Mouse (Mus musculus): ENCODE data around the gene Fam129a. TPM values are rescaled to one million over a fixed set of nuclear protein-coding genes. Genes with fewer than 3 reads are reported as not detected.
A peak's percentile ranks its signal among the peaks of the same experiment; 100 is the strongest.

Fam129a gene
- polyA plus RNA-seq, 1 experiment, result 5.8 TPM

DNA sequence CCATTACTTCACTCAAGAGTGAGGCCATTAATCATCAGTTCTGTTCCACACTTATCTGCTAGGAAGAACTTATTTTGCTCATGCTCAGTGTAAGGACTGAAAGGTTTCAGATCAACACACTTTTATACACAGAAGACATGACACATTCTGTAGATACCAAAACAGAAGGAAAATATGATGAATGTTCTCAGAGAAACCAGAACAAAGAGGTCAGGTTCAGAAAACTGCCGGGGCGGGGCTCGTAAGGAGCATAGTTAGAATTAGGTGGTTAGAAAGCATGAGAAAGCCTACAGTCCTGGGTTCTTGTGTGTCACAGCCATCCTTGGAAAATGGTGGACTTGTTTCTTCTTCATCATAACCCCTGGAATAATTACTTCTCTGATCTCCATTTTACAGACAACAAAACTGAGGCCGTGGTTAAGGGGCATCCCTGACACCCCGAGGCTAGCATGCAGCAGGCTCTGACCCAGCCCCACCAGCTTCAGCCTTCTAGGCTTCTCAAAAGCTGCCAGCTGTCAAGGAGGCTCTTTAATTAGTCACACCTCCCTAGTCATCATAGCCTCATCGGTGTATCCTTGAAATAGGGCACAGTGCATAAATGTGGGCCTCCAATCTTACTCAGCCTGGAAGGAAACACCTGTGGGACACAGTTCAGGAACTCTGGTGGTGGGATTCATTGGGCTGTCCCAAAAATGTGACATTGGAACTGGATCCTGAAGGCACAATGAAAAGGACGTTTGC lies 127.1 kb downstream of the Fam129a start:
- no peak for DNase-seq
- no peaks in the 10 kb centered on the region for H3K27me3 ChIP-seq (replicated peaks; ENCODE audit: control insufficient read depth, insufficient read depth, low read length)
- TF ChIP-seq CTCF (conservative IDR thresholded peaks at IDR 0.05; ENCODE audit: insufficient read depth, insufficient read length, low read depth, low read length) (no peak), POLR2A (IDR thresholded peaks at IDR 0.05; ENCODE audit: low read depth, low read length) (no peak)
- no peak overlapping the region for H3K4me3 ChIP-seq (ENCODE audit: insufficient read depth, low read depth, low read length)
- peaks cover 19% of the 10 kb centered on the region for H3K4me1 ChIP-seq (ENCODE audit: control insufficient read depth, insufficient read depth, low read length)
- no peaks in the 10 kb centered on the region for H3K36me3 ChIP-seq (ENCODE audit: control insufficient read depth, insufficient read depth, low read length)
- WGBS, result 72% methylated on average over 7 of the region's 7 CpGs
- no peak overlapping the region for H3K27ac ChIP-seq (ENCODE audit: insufficient read depth, low read depth, low read length)

DNA sequence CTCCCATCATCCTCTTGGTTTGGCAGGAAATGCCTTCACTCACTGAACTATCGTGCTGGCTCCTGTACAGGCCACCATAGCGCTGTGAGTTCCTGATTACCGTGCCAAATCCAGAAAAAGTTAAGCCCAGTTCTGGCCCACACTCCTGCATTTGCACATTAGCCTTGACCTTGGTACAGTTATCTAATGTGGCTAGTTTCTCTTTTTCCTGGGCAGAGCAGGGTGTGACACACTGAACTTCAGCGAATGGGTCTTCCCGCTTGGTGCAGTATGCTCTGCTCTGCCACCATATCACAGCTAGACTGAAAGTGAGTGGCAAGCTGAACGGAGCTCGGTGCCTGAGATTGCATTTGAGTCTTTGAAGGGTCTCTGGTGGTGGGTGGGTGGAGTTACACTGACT lies 128.4 kb downstream of the Fam129a start:
- no peak overlapping the region for H3K4me3 ChIP-seq (ENCODE audit: insufficient read depth, low read depth, low read length)
- H3K27me3 ChIP-seq (replicated peaks; ENCODE audit: control insufficient read depth, insufficient read depth, low read length), result no peaks in the 10 kb centered on the region
- no peaks in the 10 kb centered on the region for H3K36me3 ChIP-seq (ENCODE audit: control insufficient read depth, insufficient read depth, low read length)
- TF ChIP-seq POLR2A (IDR thresholded peaks at IDR 0.05; ENCODE audit: low read depth, low read length) (no peak), CTCF (conservative IDR thresholded peaks at IDR 0.05; ENCODE audit: insufficient read depth, insufficient read length, low read depth, low read length) (no peak)
- peak; percentile 84 for DNase-seq
- H3K27ac ChIP-seq (ENCODE audit: insufficient read depth, low read depth, low read length), result no peak overlapping the region
- peaks cover 17% of the 10 kb centered on the region for H3K4me1 ChIP-seq (ENCODE audit: control insufficient read depth, insufficient read depth, low read length)
- 53% methylated on average over 7 of the region's 7 CpGs for WGBS

DNA sequence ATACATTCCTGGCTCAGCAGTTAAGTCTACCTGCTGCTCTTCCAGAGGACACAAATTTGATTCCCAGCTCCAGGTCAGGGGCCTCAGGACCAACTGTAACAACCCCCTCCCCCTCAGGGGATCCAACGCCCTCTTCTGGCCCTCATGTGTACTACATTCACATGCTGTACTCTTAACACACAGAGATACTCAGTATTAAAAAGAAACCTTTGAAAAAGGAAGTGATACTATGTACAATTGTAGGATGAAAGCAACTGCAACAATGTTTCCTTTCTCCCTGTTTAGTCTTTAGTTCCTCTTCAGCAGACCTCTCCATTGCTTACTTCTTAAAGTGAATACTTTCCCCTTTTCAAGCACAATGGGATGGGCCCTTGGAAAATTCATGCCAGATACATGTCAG lies 131.8 kb downstream of the Fam129a start:
- Histone ChIP-seq H3K4me3 (ENCODE audit: insufficient read depth, low read depth, low read length) (no peak overlapping the region), H3K36me3 (ENCODE audit: control insufficient read depth, insufficient read depth, low read length) (no peaks in the 10 kb centered on the region), H3K27ac (ENCODE audit: insufficient read depth, low read depth, low read length) (no peak overlapping the region), H3K27me3 (replicated peaks; ENCODE audit: control insufficient read depth, insufficient read depth, low read length) (no peaks in the 10 kb centered on the region), H3K4me1 (ENCODE audit: control insufficient read depth, insufficient read depth, low read length) (peaks cover 6% of the 10 kb centered on the region; the same call in 1 of the 2 replicates)
- WGBS, result 31% methylated on average over 1 of the region's 1 CpGs
- DNase-seq, result no peak
- TF ChIP-seq POLR2A (IDR thresholded peaks at IDR 0.05; ENCODE audit: low read depth, low read length), result no peak
- TF ChIP-seq CTCF (conservative IDR thresholded peaks at IDR 0.05; ENCODE audit: insufficient read depth, insufficient read length, low read depth, low read length), result 0 out of 2 replicates have a peak, but pooled peaks have one; percentile 17

DNA sequence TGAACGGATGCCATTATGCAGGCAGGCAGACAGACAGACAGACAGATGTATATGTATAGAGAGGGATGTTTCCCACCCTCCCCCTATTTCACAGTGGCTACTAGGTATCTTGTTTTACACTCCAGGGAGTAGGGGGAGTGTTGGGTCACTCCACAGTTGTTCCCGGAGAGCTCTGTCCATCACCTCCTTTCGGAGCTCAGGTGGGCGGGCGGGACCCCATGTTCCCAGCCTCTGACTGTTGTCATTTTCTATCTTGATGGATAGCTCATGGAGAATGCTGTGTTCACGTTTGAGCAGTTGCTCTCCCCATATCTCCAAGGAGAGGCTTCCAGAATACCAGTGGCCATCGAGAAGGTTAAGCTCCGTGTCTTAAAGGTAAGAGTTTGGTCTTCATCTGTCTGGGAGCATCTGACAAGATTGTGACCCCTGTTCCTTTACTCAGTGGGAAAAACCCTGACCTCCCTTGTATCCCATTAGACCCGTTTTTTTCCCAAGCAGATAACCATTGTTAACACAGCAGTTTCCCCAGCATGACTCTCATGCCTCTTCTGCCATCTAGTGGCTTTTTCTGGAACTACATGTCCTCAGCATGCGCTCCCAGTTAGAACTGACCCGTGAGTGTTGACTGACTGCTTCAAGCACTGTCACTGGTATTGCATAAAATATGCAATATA lies 134.9 kb downstream of the Fam129a start:
- Histone ChIP-seq H3K27ac (ENCODE audit: insufficient read depth, low read depth, low read length) (no peak overlapping the region), H3K36me3 (ENCODE audit: control insufficient read depth, insufficient read depth, low read length) (no peaks in the 10 kb centered on the region), H3K27me3 (replicated peaks; ENCODE audit: control insufficient read depth, insufficient read depth, low read length) (no peaks in the 10 kb centered on the region), H3K4me1 (ENCODE audit: control insufficient read depth, insufficient read depth, low read length) (peaks cover 4% of the 10 kb centered on the region; the same call in 1 of the 2 replicates), H3K4me3 (ENCODE audit: insufficient read depth, low read depth, low read length) (no peak overlapping the region)
- no peak for TF ChIP-seq POLR2A (IDR thresholded peaks at IDR 0.05; ENCODE audit: low read depth, low read length)
- peak; percentile 95 for TF ChIP-seq CTCF (conservative IDR thresholded peaks at IDR 0.05; ENCODE audit: insufficient read depth, insufficient read length, low read depth, low read length)
- 35% methylated on average over 11 of the region's 11 CpGs for WGBS
- peak; percentile 88 for DNase-seq

DNA sequence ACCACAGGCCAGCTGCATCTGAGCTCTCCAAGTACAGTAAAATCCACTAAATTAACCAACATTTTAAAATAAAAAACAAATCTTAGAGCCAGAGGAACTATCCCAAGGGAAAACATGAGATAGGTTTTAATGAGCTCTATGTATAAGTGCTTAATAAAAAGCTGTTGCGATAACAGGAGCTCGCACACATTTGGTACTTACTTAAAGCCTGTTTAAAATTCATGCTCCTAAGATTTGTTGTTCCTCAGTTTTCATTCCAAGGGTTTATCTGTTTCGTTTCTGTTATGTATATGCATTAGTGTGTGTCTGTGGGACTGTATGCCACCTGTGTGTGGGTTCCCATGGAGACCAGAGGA lies 135.4 kb downstream of the Fam129a start:
- no peaks in the 10 kb centered on the region for H3K36me3 ChIP-seq (ENCODE audit: control insufficient read depth, insufficient read depth, low read length)

DNA sequence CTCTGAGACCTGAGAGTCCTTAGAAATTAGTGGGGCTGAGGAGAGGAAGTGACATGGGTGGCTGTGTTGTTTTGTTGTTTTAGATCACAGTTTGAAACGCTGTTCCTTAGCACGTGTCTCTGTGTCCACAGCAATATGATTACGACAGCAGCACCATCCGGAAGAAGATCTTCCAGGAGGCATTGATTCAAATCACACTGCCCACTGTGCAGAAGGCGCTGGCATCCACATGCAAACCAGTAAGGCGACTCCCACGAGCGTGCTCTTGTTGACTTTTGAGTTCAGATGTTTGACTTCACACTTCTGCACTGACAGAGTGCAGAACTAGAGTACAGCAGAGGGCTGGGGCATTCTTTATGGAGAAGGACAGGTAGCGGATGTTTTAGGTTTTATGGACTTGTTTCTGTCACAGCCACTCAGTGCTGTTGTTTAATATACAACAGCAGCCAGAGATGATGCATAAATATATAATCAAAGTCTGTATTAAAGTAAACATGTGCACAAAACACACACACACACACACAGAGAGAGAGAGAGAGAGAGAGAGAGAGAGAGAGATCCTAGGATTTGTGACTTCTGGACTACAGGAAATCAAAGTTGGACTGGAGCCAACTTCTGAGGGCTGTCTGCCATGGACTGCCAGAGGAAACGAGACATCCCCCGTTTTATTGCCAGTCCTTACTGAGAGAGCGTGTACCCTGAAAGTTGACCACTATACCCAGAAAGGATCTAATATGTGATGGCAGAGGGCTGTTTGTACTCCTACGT lies 138.2 kb downstream of the Fam129a start:
- Histone ChIP-seq H3K27me3 (replicated peaks; ENCODE audit: control insufficient read depth, insufficient read depth, low read length) (no peaks in the 10 kb centered on the region), H3K4me1 (ENCODE audit: control insufficient read depth, insufficient read depth, low read length) (peaks cover 8% of the 10 kb centered on the region; the same call in 1 of the 2 replicates), H3K27ac (ENCODE audit: insufficient read depth, low read depth, low read length) (no peak overlapping the region), H3K4me3 (ENCODE audit: insufficient read depth, low read depth, low read length) (no peak overlapping the region), H3K36me3 (ENCODE audit: control insufficient read depth, insufficient read depth, low read length) (no peaks in the 10 kb centered on the region)
- 33% methylated on average over 13 of the region's 13 CpGs for WGBS
- TF ChIP-seq POLR2A (IDR thresholded peaks at IDR 0.05; ENCODE audit: low read depth, low read length), result no peak
- TF ChIP-seq CTCF (conservative IDR thresholded peaks at IDR 0.05; ENCODE audit: insufficient read depth, insufficient read length, low read depth, low read length), result no peak
- DNase-seq, result peak; percentile 68

More for the DNA sequence above, 135.4 kb downstream of the Fam129a start:
- 87% methylated on average over 3 of the region's 3 CpGs for WGBS
- no peak for TF ChIP-seq POLR2A (IDR thresholded peaks at IDR 0.05; ENCODE audit: low read depth, low read length)
- no peak for TF ChIP-seq CTCF (conservative IDR thresholded peaks at IDR 0.05; ENCODE audit: insufficient read depth, insufficient read length, low read depth, low read length)
- no peak for DNase-seq
- H3K27me3 ChIP-seq (replicated peaks; ENCODE audit: control insufficient read depth, insufficient read depth, low read length), result no peaks in the 10 kb centered on the region
- H3K27ac ChIP-seq (ENCODE audit: insufficient read depth, low read depth, low read length), result no peak overlapping the region
- H3K4me3 ChIP-seq (ENCODE audit: insufficient read depth, low read depth, low read length), result no peak overlapping the region
- peaks cover 8% of the 10 kb centered on the region; the same call in 1 of the 2 replicates for H3K4me1 ChIP-seq (ENCODE audit: control insufficient read depth, insufficient read depth, low read length)

DNA sequence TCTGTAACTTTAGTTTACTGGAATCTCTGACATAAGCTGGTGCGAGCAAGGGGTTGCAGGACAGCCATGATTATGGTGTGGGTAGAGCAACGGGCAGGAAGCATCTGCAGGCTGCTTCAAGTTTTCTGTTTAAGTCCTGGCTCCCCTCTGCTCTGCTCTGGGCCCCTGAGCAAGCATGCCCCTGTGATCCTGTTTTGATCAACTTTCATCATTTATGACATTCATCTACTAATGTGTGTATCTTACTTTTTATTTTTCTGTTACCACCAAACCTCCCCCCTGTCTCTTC lies 138.7 kb downstream of the Fam129a start:
- 41% methylated on average over 2 of the region's 2 CpGs for WGBS
- TF ChIP-seq POLR2A (IDR thresholded peaks at IDR 0.05; ENCODE audit: low read depth, low read length) (no peak), CTCF (conservative IDR thresholded peaks at IDR 0.05; ENCODE audit: insufficient read depth, insufficient read length, low read depth, low read length) (no peak)
- no peak overlapping the region for H3K4me3 ChIP-seq (ENCODE audit: insufficient read depth, low read depth, low read length)
- H3K36me3 ChIP-seq (ENCODE audit: control insufficient read depth, insufficient read depth, low read length), result no peaks in the 10 kb centered on the region
- no peaks in the 10 kb centered on the region for H3K27me3 ChIP-seq (replicated peaks; ENCODE audit: control insufficient read depth, insufficient read depth, low read length)
- no peak overlapping the region for H3K27ac ChIP-seq (ENCODE audit: insufficient read depth, low read depth, low read length)
- DNase-seq, result no peak
- peaks cover 8% of the 10 kb centered on the region; the same call in 1 of the 2 replicates for H3K4me1 ChIP-seq (ENCODE audit: control insufficient read depth, insufficient read depth, low read length)
